Mouse (Mus musculus): Measurements from ENCODE around the gene Mylk. TPM values are rescaled to one million over a fixed set of nuclear protein-coding genes. Genes with fewer than 3 reads are reported as not detected.

The Mylk gene
- polyA plus RNA-seq, 1 experiment from 2014 or later, result 6.9 TPM

GRCm38 (mm10) chr16:34901031-34901430 lies 156.0 kb downstream of the Mylk start:
- no peaks in the 10 kb centered on the region for H3K4me1 ChIP-seq (ENCODE audit: control insufficient read depth, low read depth, low read length)
- H3K27me3 ChIP-seq (ENCODE audit: control insufficient read depth, insufficient read depth, low read depth, low read length), result no peaks in the 10 kb centered on the region
- H3K9me3 ChIP-seq (replicated peaks; ENCODE audit: control insufficient read depth, low read length), result no peaks in the 10 kb centered on the region
- H3K27ac ChIP-seq (ENCODE audit: low read length), result no peak overlapping the region
- H3K9ac ChIP-seq (ENCODE audit: low read depth, low read length), result no peak overlapping the region
- no peak overlapping the region for H3K4me3 ChIP-seq (ENCODE audit: low read depth, low read length)
- no peak for ATAC-seq (ENCODE audit: low read depth)
- no peak overlapping the region for H3K4me2 ChIP-seq (ENCODE audit: low read depth, low read length)
- no peaks in the 10 kb centered on the region for H3K36me3 ChIP-seq (ENCODE audit: control insufficient read depth, insufficient read depth)
- 43% methylated on average over 2 of the region's 2 CpGs for WGBS (ENCODE audit: insufficient replicate concordance)

- H3K4me3 ChIP-seq (ENCODE audit: low read depth, low read length), result no peak overlapping the region
- WGBS (ENCODE audit: insufficient replicate concordance), result 66% methylated on average over 7 of the region's 7 CpGs
- no peaks in the 10 kb centered on the region for H3K4me1 ChIP-seq (ENCODE audit: control insufficient read depth, low read depth, low read length)
- H3K9me3 ChIP-seq (replicated peaks; ENCODE audit: control insufficient read depth, low read length), result no peaks in the 10 kb centered on the region
- no peaks in the 10 kb centered on the region for H3K36me3 ChIP-seq (ENCODE audit: control insufficient read depth, insufficient read depth)
- no peak overlapping the region for H3K27ac ChIP-seq (ENCODE audit: low read length)
- no peak for ATAC-seq (ENCODE audit: low read depth)
- H3K9ac ChIP-seq (ENCODE audit: low read depth, low read length), result no peak overlapping the region
- no peaks in the 10 kb centered on the region for H3K27me3 ChIP-seq (ENCODE audit: control insufficient read depth, insufficient read depth, low read depth, low read length)
- no peak overlapping the region for H3K4me2 ChIP-seq (ENCODE audit: low read depth, low read length)
Measured at GRCm38 (mm10) chr16:34901611-34902293, 156.7 kb downstream of the Mylk start.

- no peak overlapping the region for H3K9ac ChIP-seq (ENCODE audit: low read depth, low read length)
- no peak overlapping the region for H3K4me2 ChIP-seq (ENCODE audit: low read depth, low read length)
- H3K4me3 ChIP-seq (ENCODE audit: low read depth, low read length), result no peak overlapping the region
- no peaks in the 10 kb centered on the region for H3K9me3 ChIP-seq (replicated peaks; ENCODE audit: control insufficient read depth, low read length)
- 19% methylated on average over 9 of the region's 9 CpGs for WGBS (ENCODE audit: insufficient replicate concordance)
- H3K36me3 ChIP-seq (ENCODE audit: control insufficient read depth, insufficient read depth), result no peaks in the 10 kb centered on the region
- H3K27me3 ChIP-seq (ENCODE audit: control insufficient read depth, insufficient read depth, low read depth, low read length), result no peaks in the 10 kb centered on the region
- ATAC-seq (ENCODE audit: low read depth), result no peak
- no peaks in the 10 kb centered on the region for H3K4me1 ChIP-seq (ENCODE audit: control insufficient read depth, low read depth, low read length)
- H3K27ac ChIP-seq (ENCODE audit: low read length), result no peak overlapping the region
Measured at GRCm38 (mm10) chr16:34902294-34902680, 157.3 kb downstream of the Mylk start.

DNA sequence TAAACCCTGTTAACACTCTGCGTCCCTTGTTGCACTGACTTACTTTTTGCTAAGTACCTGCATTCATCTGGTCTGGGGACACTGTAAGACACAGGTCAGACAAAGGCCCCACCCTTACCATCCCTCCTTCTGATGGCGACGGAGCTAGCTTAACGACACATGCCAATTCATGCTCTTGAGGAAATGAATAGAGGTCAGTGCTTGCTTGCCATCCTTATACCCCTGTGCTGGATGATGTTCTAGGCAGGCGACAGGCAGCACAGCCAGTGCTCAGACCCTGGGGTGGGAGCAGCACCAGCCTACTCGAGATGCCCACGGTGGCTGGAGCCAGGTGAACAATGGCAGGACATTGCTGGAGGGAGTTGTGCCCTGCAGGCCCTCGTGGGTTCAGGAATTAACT lies 157.8 kb downstream of the Mylk start:
- ATAC-seq (ENCODE audit: low read depth), result no peak
- Histone ChIP-seq H3K27me3 (ENCODE audit: control insufficient read depth, insufficient read depth, low read depth, low read length) (no peaks in the 10 kb centered on the region), H3K4me2 (ENCODE audit: low read depth, low read length) (no peak overlapping the region), H3K27ac (ENCODE audit: low read length) (no peak overlapping the region), H3K4me1 (ENCODE audit: control insufficient read depth, low read depth, low read length) (no peaks in the 10 kb centered on the region), H3K9ac (ENCODE audit: low read depth, low read length) (no peak overlapping the region), H3K9me3 (replicated peaks; ENCODE audit: control insufficient read depth, low read length) (no peaks in the 10 kb centered on the region), H3K36me3 (ENCODE audit: control insufficient read depth, insufficient read depth) (no peaks in the 10 kb centered on the region), H3K4me3 (ENCODE audit: low read depth, low read length) (no peak overlapping the region)
- 63% methylated on average over 8 of the region's 8 CpGs for whole genome bisulfite sequencing (ENCODE audit: insufficient replicate concordance)

DNA sequence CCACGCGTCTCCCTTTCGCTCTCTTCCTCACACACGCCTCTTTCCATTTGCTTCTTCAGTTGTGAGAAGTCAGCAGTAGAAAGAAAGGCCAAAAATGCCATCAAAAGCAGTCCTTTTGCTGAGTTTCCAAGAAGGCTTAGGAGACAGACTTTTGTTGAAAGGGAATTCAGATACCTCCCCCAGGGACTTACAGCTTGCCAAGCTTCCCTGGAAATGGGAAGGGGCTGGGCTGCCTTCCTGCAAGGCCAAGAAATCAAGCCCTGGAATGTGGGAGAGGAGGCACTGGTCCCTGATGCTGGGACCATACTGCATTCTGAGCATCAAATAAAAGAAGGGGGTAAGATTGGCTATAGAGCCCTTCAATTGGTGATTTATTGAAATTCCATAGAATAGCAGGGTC lies 159.9 kb downstream of the Mylk start:
- no peak overlapping the region for H3K4me3 ChIP-seq (ENCODE audit: low read depth, low read length)
- no peaks in the 10 kb centered on the region for H3K9me3 ChIP-seq (replicated peaks; ENCODE audit: control insufficient read depth, low read length)
- H3K36me3 ChIP-seq (ENCODE audit: control insufficient read depth, insufficient read depth), result no peaks in the 10 kb centered on the region
- no peak overlapping the region for H3K4me2 ChIP-seq (ENCODE audit: low read depth, low read length)
- H3K9ac ChIP-seq (ENCODE audit: low read depth, low read length), result no peak overlapping the region
- no peaks in the 10 kb centered on the region for H3K4me1 ChIP-seq (ENCODE audit: control insufficient read depth, low read depth, low read length)
- no peak overlapping the region for H3K27ac ChIP-seq (ENCODE audit: low read length)
- 71% methylated on average over 4 of the region's 4 CpGs for WGBS (ENCODE audit: insufficient replicate concordance)
- no peak for ATAC-seq (ENCODE audit: low read depth)
- no peaks in the 10 kb centered on the region for H3K27me3 ChIP-seq (ENCODE audit: control insufficient read depth, insufficient read depth, low read depth, low read length)

DNA sequence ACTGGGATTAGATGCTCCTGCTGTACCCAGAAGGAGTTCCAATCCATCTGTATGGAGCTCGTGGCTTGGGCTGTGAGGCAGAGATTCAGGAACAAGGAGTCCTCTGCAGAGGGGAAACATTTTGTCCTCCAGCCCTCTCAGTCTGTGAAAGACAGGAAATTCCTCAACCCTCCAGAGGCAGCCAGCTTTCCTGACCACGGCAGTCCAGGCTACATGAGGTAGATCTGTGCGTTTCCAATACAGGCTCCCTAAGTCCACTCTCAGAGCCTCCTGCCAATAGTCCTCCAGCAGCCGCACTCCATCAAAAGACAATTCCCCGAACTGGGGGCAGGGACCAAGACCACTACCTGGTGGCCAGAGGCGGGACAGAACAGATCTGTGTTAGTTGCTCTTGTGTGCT lies 164.4 kb downstream of the Mylk start:
- WGBS (ENCODE audit: insufficient replicate concordance), result 38% methylated on average over 6 of the region's 6 CpGs
- no peak for ATAC-seq (ENCODE audit: low read depth)
- Histone ChIP-seq H3K4me2 (ENCODE audit: low read depth, low read length) (no peak overlapping the region), H3K4me3 (ENCODE audit: low read depth, low read length) (no peak overlapping the region), H3K27me3 (ENCODE audit: control insufficient read depth, insufficient read depth, low read depth, low read length) (no peaks in the 10 kb centered on the region), H3K27ac (ENCODE audit: low read length) (no peak overlapping the region), H3K4me1 (ENCODE audit: control insufficient read depth, low read depth, low read length) (no peaks in the 10 kb centered on the region), H3K36me3 (ENCODE audit: control insufficient read depth, insufficient read depth) (no peaks in the 10 kb centered on the region), H3K9ac (ENCODE audit: low read depth, low read length) (no peak overlapping the region), H3K9me3 (replicated peaks; ENCODE audit: control insufficient read depth, low read length) (no peaks in the 10 kb centered on the region)

- no peak for ATAC-seq (ENCODE audit: low read depth)
- H3K27ac ChIP-seq (ENCODE audit: low read length), result no peak overlapping the region
- 68% methylated on average over 4 of the region's 4 CpGs for WGBS (ENCODE audit: insufficient replicate concordance)
Measured at GRCm38 (mm10) chr16:34917373-34917900, 172.4 kb downstream of the Mylk start.

DNA sequence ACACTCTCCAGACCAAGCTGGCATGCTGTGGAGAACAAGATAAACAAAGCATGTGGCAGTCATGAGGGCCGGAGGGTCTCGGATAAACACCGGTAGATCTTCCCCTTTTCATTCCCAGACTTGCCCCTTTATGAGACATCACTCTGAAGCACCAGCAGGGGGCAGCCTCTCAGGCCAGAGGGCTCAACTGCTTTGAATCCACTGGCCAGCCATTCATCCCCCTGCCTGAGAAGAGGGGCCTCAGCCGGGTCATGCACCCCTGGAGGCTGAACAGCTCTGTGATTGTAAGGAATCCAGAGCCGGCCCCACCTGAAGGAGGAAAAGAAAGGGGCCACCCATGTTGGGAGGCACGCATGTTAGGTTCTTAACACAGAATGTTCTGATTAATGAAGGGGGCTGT lies 175.2 kb downstream of the Mylk start:
- Histone ChIP-seq H3K9me3 (replicated peaks; ENCODE audit: control insufficient read depth, low read length) (no peaks in the 10 kb centered on the region), H3K9ac (ENCODE audit: low read depth, low read length) (no peak overlapping the region), H3K36me3 (ENCODE audit: control insufficient read depth, insufficient read depth) (no peaks in the 10 kb centered on the region), H3K4me1 (ENCODE audit: control insufficient read depth, low read depth, low read length) (no peaks in the 10 kb centered on the region), H3K27me3 (ENCODE audit: control insufficient read depth, insufficient read depth, low read depth, low read length) (no peaks in the 10 kb centered on the region), H3K4me3 (ENCODE audit: low read depth, low read length) (no peak overlapping the region), H3K4me2 (ENCODE audit: low read depth, low read length) (no peak overlapping the region), H3K27ac (ENCODE audit: low read length) (no peak overlapping the region)
- no peak for ATAC-seq (ENCODE audit: low read depth)
- 18% methylated on average over 6 of the region's 6 CpGs for WGBS (ENCODE audit: insufficient replicate concordance)

More at GRCm38 (mm10) chr16:34917373-34917900, 172.4 kb downstream of the Mylk start:
- Histone ChIP-seq H3K4me1 (ENCODE audit: control insufficient read depth, low read depth, low read length) (no peaks in the 10 kb centered on the region), H3K9me3 (replicated peaks; ENCODE audit: control insufficient read depth, low read length) (no peaks in the 10 kb centered on the region), H3K36me3 (ENCODE audit: control insufficient read depth, insufficient read depth) (no peaks in the 10 kb centered on the region), H3K9ac (ENCODE audit: low read depth, low read length) (no peak overlapping the region), H3K27me3 (ENCODE audit: control insufficient read depth, insufficient read depth, low read depth, low read length) (no peaks in the 10 kb centered on the region), H3K4me3 (ENCODE audit: low read depth, low read length) (no peak overlapping the region), H3K4me2 (ENCODE audit: low read depth, low read length) (no peak overlapping the region)

DNA sequence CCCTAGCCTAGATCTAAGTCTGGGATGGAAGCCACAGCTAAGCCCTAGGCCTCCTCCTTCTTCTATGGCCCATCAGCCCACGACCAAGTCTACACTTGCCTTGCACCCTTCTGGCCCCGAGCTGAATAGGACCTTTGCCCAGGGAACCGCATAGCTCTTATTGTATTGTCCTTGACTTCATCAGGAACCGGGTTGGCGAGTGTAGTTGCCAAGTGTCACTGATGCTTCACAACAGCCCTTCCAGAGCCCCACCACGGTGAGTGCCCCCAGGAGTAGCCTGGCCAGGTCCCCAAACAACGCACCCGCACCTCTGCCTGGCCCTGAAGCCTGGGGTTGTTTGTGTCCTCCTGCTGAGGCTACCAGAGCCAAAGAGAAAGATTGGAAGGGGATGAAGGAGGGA lies 175.9 kb downstream of the Mylk start:
- no peaks in the 10 kb centered on the region for H3K4me1 ChIP-seq (ENCODE audit: control insufficient read depth, low read depth, low read length)
- no peak for ATAC-seq (ENCODE audit: low read depth)
- WGBS (ENCODE audit: insufficient replicate concordance), result 62% methylated on average over 8 of the region's 8 CpGs
- no peak overlapping the region for H3K9ac ChIP-seq (ENCODE audit: low read depth, low read length)
- no peak overlapping the region for H3K4me2 ChIP-seq (ENCODE audit: low read depth, low read length)
- no peak overlapping the region for H3K4me3 ChIP-seq (ENCODE audit: low read depth, low read length)
- H3K36me3 ChIP-seq (ENCODE audit: control insufficient read depth, insufficient read depth), result no peaks in the 10 kb centered on the region
- H3K27ac ChIP-seq (ENCODE audit: low read length), result no peak overlapping the region
- H3K9me3 ChIP-seq (replicated peaks; ENCODE audit: control insufficient read depth, low read length), result no peaks in the 10 kb centered on the region
- no peaks in the 10 kb centered on the region for H3K27me3 ChIP-seq (ENCODE audit: control insufficient read depth, insufficient read depth, low read depth, low read length)
